Mouse (Mus musculus) G1E (cell line): ENCODE results near the gene Med19.

ENCODE experiments used
- CTCF ChIP-seq: IDR thresholded peaks from 2 replicates; pipeline ENCODE4 v1.5.1; 2012; ENCODE audit warnings: low read depth, low read length, inconsistent platforms, mixed read lengths
- GATA1 ChIP-seq: IDR thresholded peaks from 2 replicates; pipeline ENCODE4 v1.6.1; 2012; ENCODE audit warnings: borderline replicate concordance, low read length, inconsistent platforms, mixed read lengths
- POLR2AphosphoS5 ChIP-seq: IDR thresholded peaks from 2 replicates; pipeline ENCODE4 v1.6.1; 2012; ENCODE audit warnings: low read depth, low read length, inconsistent platforms; ENCODE audit not compliant: insufficient replicate concordance

GRCm38 (mm10) chr2:84640833-84641232 lies 37.4 kb upstream of the Med19 start:
- TF ChIP-seq CTCF (no peak), GATA1 (no peak), POLR2AphosphoS5 (no peak)
